Mouse (Mus musculus) stomach, postnatal 0 days (tissue): ENCODE data around the gene Gm7030.
"Not testable (repeated sequence)": the region's sequence is repeated elsewhere in the genome, so short reads cannot be mapped to it uniquely, and the experiment has no call there.

Source experiments
- CTCF ChIP-seq: IDR thresholded peaks from 2 replicates; pipeline ENCODE4 v1.5.1; 2016; ENCODE audit warnings: antibody characterized with exemption, low read depth, mild to moderate bottlenecking, moderate library complexity
- EP300 ChIP-seq: optimal IDR thresholded peaks from 2 replicates; pipeline ENCODE3; 2016; ENCODE audit warnings: antibody characterized with exemption

GRCm38 (mm10) chr17:36102091-36102490 lies 27.1 kb downstream of the Gm7030 start:
- not testable (repeated sequence) for TF ChIP-seq CTCF, EP300
